In the genomic region with DNA sequence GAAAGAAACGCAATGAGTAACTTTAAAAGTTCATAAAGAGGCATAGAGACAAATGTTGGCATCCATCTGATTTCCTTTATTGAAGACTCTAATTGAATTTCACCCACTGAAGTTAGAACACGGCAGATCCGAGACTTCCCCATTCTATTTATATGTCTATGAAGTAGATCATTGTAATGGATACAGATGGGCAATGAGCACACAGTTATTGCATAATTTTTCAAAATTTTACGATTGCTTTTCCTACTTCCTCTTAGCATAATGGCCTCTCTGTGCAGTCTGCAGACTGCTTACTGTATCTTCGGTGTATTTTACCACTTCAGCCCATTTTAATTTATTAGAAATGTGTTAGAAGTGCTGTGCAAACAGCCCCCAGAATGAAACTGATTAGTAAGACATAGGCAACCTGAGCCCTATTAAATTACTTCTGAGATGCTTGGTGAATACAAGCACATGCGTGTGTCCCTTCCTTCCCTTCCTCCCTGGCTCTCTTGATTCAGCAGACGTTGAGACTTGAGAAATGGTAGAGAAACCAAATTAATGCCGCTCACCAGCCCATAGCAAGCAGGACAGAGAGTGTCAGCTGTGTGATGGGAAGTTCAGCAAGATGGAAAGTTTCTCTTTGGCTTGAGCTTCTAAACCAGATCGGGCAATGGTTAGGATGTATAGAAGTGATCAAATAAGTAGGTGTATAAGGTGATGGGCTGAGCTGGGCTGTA, we compare ENCODE assay signal across 27 mouse cellular contexts.
DNase-seq lines count a peak whose midpoint lies in the region; ATAC-seq and TF ChIP-seq lines count a peak whose summit lies in the region.
"Had no signal": no experiment of that assay in that cellular context is flagged by ENCODE, and none has a peak within 500 bp of the region (broad histone marks: within the 10 kb centered on the region; RNA-seq: fewer than 3 reads in every experiment).

No protein-coding gene starts in this region.

- 61% methylated on average over 9 of the region's 9 CpGs for WGBS in lung, embryonic 15.5 days

- TF ChIP-seq CTCF in CH12.LX (conservative IDR thresholded peaks at IDR 0.05 in 1 of 2, IDR thresholded peaks at IDR 0.05 in 1 of 2; ENCODE audit: low read depth in 2 of 2, low read length in 2 of 2) = no peak

- dilution Hi-C loops in CH12.LX (cut with MboI; ENCODE audit: extremely low pct_ligation_motif_present, extremely low pct_unique_long_range_greater_than_20kb, low sequenced_read_pairs) = no loop called here

- no peaks in the 10 kb centered on the region for H3K27me3 ChIP-seq in lung, embryonic 15.5 days
- H3K27me3 ChIP-seq in CH12.LX (replicated peaks) = no peaks in the 10 kb centered on the region
- H3K27me3 ChIP-seq: heart, embryonic 13.5 days; hindbrain, embryonic 12.5 days; neural tube, embryonic 12.5 days had no signal

- no peak for TF ChIP-seq RAD21 in CH12.LX (IDR thresholded peaks at IDR 0.05; ENCODE audit: low read depth, low read length)

- no peaks in the 10 kb centered on the region for H3K9me3 ChIP-seq in lung, embryonic 15.5 days
- H3K9me3 ChIP-seq in CH12.LX (replicated peaks; ENCODE audit: low read length) = no peaks in the 10 kb centered on the region
- H3K9me3 ChIP-seq: heart, embryonic 13.5 days; hindbrain, embryonic 12.5 days; limb, embryonic 13.5 days; neural tube, embryonic 12.5 days had no signal

- no peak for ATAC-seq in lung, embryonic 15.5 days (ENCODE audit: borderline replicate concordance, extremely low read depth, low FRiP score, low TSS enrichment)
- peak; percentile 90 for ATAC-seq in granulocyte monocyte progenitor cell, adult 5-6 weeks (replicated peaks; ENCODE audit: poor library complexity, severe bottlenecking)
- peak; percentile 87 for ATAC-seq in monocyte, adult 5-6 weeks (replicated peaks; ENCODE audit: insufficient number of reproducible peaks, low FRiP score, low TSS enrichment, poor library complexity, severe bottlenecking)
- ATAC-seq: activated CD4-positive, CD25-positive, alpha-beta regulatory T cell, adult 4 months; forebrain, embryonic 14.5 days had no signal

- no peak overlapping the region for H3K9ac ChIP-seq in lung, embryonic 15.5 days
- no peak overlapping the region for H3K9ac ChIP-seq in CH12.LX (ENCODE audit: insufficient read depth, low read depth)
- H3K9ac ChIP-seq: heart, embryonic 13.5 days; hindbrain, embryonic 12.5 days; limb, embryonic 13.5 days; neural tube, embryonic 12.5 days had no signal

- no peaks in the 10 kb centered on the region for H3K36me3 ChIP-seq in lung, embryonic 15.5 days
- no peaks in the 10 kb centered on the region for H3K36me3 ChIP-seq in CH12.LX (replicated peaks in 1 of 2; ENCODE audit: control insufficient read depth in 1 of 2, insufficient read depth in 1 of 2, low read length in 1 of 2)
- H3K36me3 ChIP-seq: heart, embryonic 13.5 days; hindbrain, embryonic 12.5 days; limb, embryonic 13.5 days; neural tube, embryonic 12.5 days had no signal

- H3K4me3 ChIP-seq in lung, embryonic 15.5 days = no peak overlapping the region
- H3K4me3 ChIP-seq in CH12.LX (replicated peaks in 1 of 3; ENCODE audit: low read depth in 2 of 3, low read length in 2 of 3, poor library complexity in 1 of 3) = no peak overlapping the region
- H3K4me3 ChIP-seq: heart, embryonic 13.5 days; hindbrain, embryonic 12.5 days; layer of hippocampus, adult 2 months; limb, embryonic 13.5 days; megakaryocyte, embryonic 14.5 days; neural tube, embryonic 12.5 days had no signal

- H3K4me2 ChIP-seq in lung, embryonic 15.5 days = no peak overlapping the region
- H3K4me2 ChIP-seq in CH12.LX (ENCODE audit: insufficient read depth, low read depth, poor library complexity, severe bottlenecking) = peak overlapping the region; percentile 79
- H3K4me2 ChIP-seq: heart, embryonic 13.5 days; hindbrain, embryonic 12.5 days; limb, embryonic 13.5 days; liver, embryonic 11.5 days; neural tube, embryonic 12.5 days had no signal

- in situ Hi-C loops in CH12.LX (cut with MboI; ENCODE audit: low pct_ligation_motif_present, low pct_unique_long_range_greater_than_20kb, low sequenced_read_pairs) = no loop called here

- TF ChIP-seq POLR2A in CH12.LX (IDR thresholded peaks at IDR 0.05; ENCODE audit: low read depth, low read length) = no peak

- H3K27ac ChIP-seq in lung, embryonic 15.5 days = peak overlapping the region; percentile 55
- H3K27ac ChIP-seq in CH12.LX (ENCODE audit: insufficient read depth, low read depth) = no peak overlapping the region
- H3K27ac ChIP-seq: heart, embryonic 13.5 days; hindbrain, embryonic 12.5 days; layer of hippocampus, adult 2 months; limb, embryonic 13.5 days; neural tube, embryonic 12.5 days; stomach, postnatal 0 days had no signal

- no peaks in the 10 kb centered on the region for H3K79me2 ChIP-seq in CH12.LX (replicated peaks; ENCODE audit: control insufficient read depth, extremely low read depth, insufficient read depth, poor library complexity, severe bottlenecking)

- DNase-seq in lung, postnatal 10 days = no peak
- DNase-seq in CH12.LX (ENCODE audit: extremely low read depth) = no peak
- DNase-seq in frontal cortex, postnatal 36 days (ENCODE audit: low spot score in 2 of 2) = no peak
- no peak for DNase-seq in testis, postnatal 14 days (ENCODE audit: low spot score)
- DNase-seq: B cell, adult 2 months; cerebellum, adult 2 months; cerebellum, postnatal 14 days; heart, postnatal 10 days; kidney, adult 18-20 months; kidney, postnatal 36 days; midbrain, embryonic 14.5 days; spleen, adult 18-20 months; thymus, adult 2 months; thymus, postnatal 36 days had no signal

- H3K4me1 ChIP-seq in lung, embryonic 15.5 days = no peaks in the 10 kb centered on the region
- H3K4me1 ChIP-seq in CH12.LX (ENCODE audit: control insufficient read depth in 1 of 2, insufficient read depth in 2 of 2) = no peaks in the 10 kb centered on the region
- H3K4me1 ChIP-seq: heart, embryonic 13.5 days; hindbrain, embryonic 12.5 days; neural tube, embryonic 12.5 days had no signal

- no peak for TF ChIP-seq EP300 in CH12.LX (IDR thresholded peaks at IDR 0.05; ENCODE audit: low read length)

TF ChIP-seq in CH12.LX, 34 proteins besides CTCF, POLR2A, EP300 and RAD21:
- TF ChIP-seq GABPA (IDR thresholded peaks at IDR 0.05; ENCODE audit: insufficient replicate concordance, low read depth, low read length) (no peak), BHLHE40 (IDR thresholded peaks at IDR 0.05; ENCODE audit: low read depth, low read length) (no peak), ETS1 (conservative IDR thresholded peaks at IDR 0.05; ENCODE audit: low read depth, low read length) (no peak), SIN3A (IDR thresholded peaks at IDR 0.05; ENCODE audit: low read length) (no peak), MAX (IDR thresholded peaks at IDR 0.05; ENCODE audit: low read length) (no peak), CHD2 (IDR thresholded peaks at IDR 0.05; ENCODE audit: low read length) (no peak), USF1 (IDR thresholded peaks at IDR 0.05; ENCODE audit: low read depth, low read length) (no peak), MYC (IDR thresholded peaks at IDR 0.05; ENCODE audit: low read depth, low read length) (no peak), SMC3 (IDR thresholded peaks at IDR 0.05; ENCODE audit: low read depth, low read length) (no peak), NRF1 (IDR thresholded peaks at IDR 0.05; ENCODE audit: low read depth, low read length) (no peak)
